Mouse (Mus musculus): ENCODE results near the gene Dpep3. TPM values are rescaled to one million over a fixed set of nuclear protein-coding genes. Genes with fewer than 3 reads are reported as not detected.

Gene Dpep3
- polyA plus RNA-seq, 1 experiment from 2014 or later: not detected

Small RNA genes lying within 50 kb of the gene (microRNA-seq; reads per million reads assigned to microRNA genes)
- not detected for gene Mir7074

Other genes with a start within 250 kb of the Dpep3 start
- gene Gfod2, start 220.8 kb downstream of the Dpep3 start, polyA plus RNA-seq (2016; fragmentation: Nextera tagmentation; extraction: Ambion mirVana): 35.0 and 39.5 TPM in 2 replicates
- 9.6 and 11.4 TPM in 2 replicates for gene Ranbp10, start 152.1 kb downstream of the Dpep3 start, polyA plus RNA-seq (2016; fragmentation: Nextera tagmentation; extraction: Ambion mirVana)
- gene Tsnaxip1, start 151.7 kb downstream of the Dpep3 start, polyA plus RNA-seq (2016; fragmentation: Nextera tagmentation; extraction: Ambion mirVana): 0.22 and 0.23 TPM in 2 replicates
- 55.7 and 62.6 TPM in 2 replicates for gene Cenpt, start 126.2 kb downstream of the Dpep3 start, polyA plus RNA-seq (2016; fragmentation: Nextera tagmentation; extraction: Ambion mirVana)
- gene Thap11, start 124.3 kb downstream of the Dpep3 start, polyA plus RNA-seq (2016; fragmentation: Nextera tagmentation; extraction: Ambion mirVana): 82.2 and 88.1 TPM in 2 replicates
- gene Nutf2, start 118.8 kb downstream of the Dpep3 start, polyA plus RNA-seq (2016; fragmentation: Nextera tagmentation; extraction: Ambion mirVana): 375 and 418 TPM in 2 replicates
- 74.0 and 81.5 TPM in 2 replicates for gene Edc4, start 98.5 kb downstream of the Dpep3 start, polyA plus RNA-seq (2016; fragmentation: Nextera tagmentation; extraction: Ambion mirVana)
- gene Nrn1l, start 85.9 kb downstream of the Dpep3 start, polyA plus RNA-seq (2016; fragmentation: Nextera tagmentation; extraction: Ambion mirVana): 0.39 and 0.54 TPM in 2 replicates
- 29.9 and 32.2 TPM in 2 replicates for gene Pskh1, start 79.0 kb downstream of the Dpep3 start, polyA plus RNA-seq (2016; fragmentation: Nextera tagmentation; extraction: Ambion mirVana)
- 1.3 and 1.4 TPM in 2 replicates for gene Ctrl, start 45.6 kb downstream of the Dpep3 start, polyA plus RNA-seq (2016; fragmentation: Nextera tagmentation; extraction: Ambion mirVana)
- gene Psmb10, start 41.0 kb downstream of the Dpep3 start, polyA plus RNA-seq (2016; fragmentation: Nextera tagmentation; extraction: Ambion mirVana): 29.1 TPM in 2 replicates
- 1.0 and 1.2 TPM in 2 replicates for gene Lcat, start 36.0 kb downstream of the Dpep3 start, polyA plus RNA-seq (2016; fragmentation: Nextera tagmentation; extraction: Ambion mirVana)
- gene Slc12a4, start 13.3 kb downstream of the Dpep3 start, polyA plus RNA-seq (2016; fragmentation: Nextera tagmentation; extraction: Ambion mirVana): 16.9 and 18.7 TPM in 2 replicates
- gene Dus2, start 11.9 kb upstream of the Dpep3 start, polyA plus RNA-seq (2016; fragmentation: Nextera tagmentation; extraction: Ambion mirVana): 21.4 and 21.5 TPM in 2 replicates
- 0.17 TPM in 1 of 2 replicates, not detected in the other for gene Dpep2nb, start 26.5 kb upstream of the Dpep3 start, polyA plus RNA-seq (2016; fragmentation: Nextera tagmentation; extraction: Ambion mirVana)
- 22.6 and 23.0 TPM in 2 replicates for gene Ddx28, start 32.5 kb upstream of the Dpep3 start, polyA plus RNA-seq (2016; fragmentation: Nextera tagmentation; extraction: Ambion mirVana)
- 5.3 and 5.9 TPM in 2 replicates for gene Nfatc3, start 79.4 kb upstream of the Dpep3 start, polyA plus RNA-seq (2016; fragmentation: Nextera tagmentation; extraction: Ambion mirVana)
- gene Esrp2, start 157.5 kb upstream of the Dpep3 start, polyA plus RNA-seq (2016; fragmentation: Nextera tagmentation; extraction: Ambion mirVana): 1.5 and 2.0 TPM in 2 replicates
- gene Pla2g15, start 171.0 kb upstream of the Dpep3 start, polyA plus RNA-seq (2016; fragmentation: Nextera tagmentation; extraction: Ambion mirVana): 13.5 and 15.6 TPM in 2 replicates
- 78.9 and 79.8 TPM in 2 replicates for gene Slc7a6, start 189.4 kb upstream of the Dpep3 start, polyA plus RNA-seq (2016; fragmentation: Nextera tagmentation; extraction: Ambion mirVana)
- 34.9 and 35.9 TPM in 2 replicates for gene Slc7a6os, start 231.5 kb upstream of the Dpep3 start, polyA plus RNA-seq (2016; fragmentation: Nextera tagmentation; extraction: Ambion mirVana)
- gene Prmt7, start 231.5 kb upstream of the Dpep3 start, polyA plus RNA-seq (2016; fragmentation: Nextera tagmentation; extraction: Ambion mirVana): 78.9 and 81.6 TPM in 2 replicates